In genomic region chr1:96556258-96556657, GRCm38 (mm10) we compare ENCODE assay signal across 33 mouse cellular contexts.
"Had no signal": no experiment of that assay in that cellular context is flagged by ENCODE, and none has a peak within 500 bp of the region (broad histone marks: within the 10 kb centered on the region; RNA-seq: fewer than 3 reads in every experiment).

No protein-coding gene starts in this region.

- H3K9ac ChIP-seq: heart, embryonic 12.5 days; heart, embryonic 13.5 days; heart, embryonic 15.5 days; hindbrain, embryonic 12.5 days; hindbrain, embryonic 13.5 days; hindbrain, embryonic 15.5 days; kidney, embryonic 15.5 days had no signal

- H3K4me3 ChIP-seq: heart, adult 2 months; heart, embryonic 10.5 days; heart, embryonic 12.5 days; heart, embryonic 13.5 days; heart, embryonic 15.5 days; hindbrain, embryonic 10.5 days; hindbrain, embryonic 12.5 days; hindbrain, embryonic 13.5 days; hindbrain, embryonic 15.5 days; kidney, embryonic 15.5 days; layer of hippocampus, adult 2 months; left cerebral cortex, adult 2 months had no signal

- H3K27me3 ChIP-seq: heart, embryonic 12.5 days; heart, embryonic 13.5 days; heart, embryonic 15.5 days; hindbrain, embryonic 12.5 days; hindbrain, embryonic 13.5 days; hindbrain, embryonic 15.5 days; kidney, embryonic 15.5 days had no signal

- DNase-seq: heart, adult 2 months; heart, postnatal 10 days; heart, postnatal 14 days; heart, postnatal 36 days; heart, postnatal 4 days; kidney, adult 11 months; kidney, adult 18-20 months; kidney, adult 2 months; kidney, adult 8-10 months; kidney, adult 9 months; kidney, postnatal 10 days; kidney, postnatal 14 days; kidney, postnatal 25 days; kidney, postnatal 36 days; kidney, postnatal 4 days; layer of hippocampus, adult 9-11 months; layer of hippocampus, postnatal 36 days had no signal

- H3K27ac ChIP-seq: heart, adult 2 months; heart, embryonic 10.5 days; heart, embryonic 13.5 days; heart, embryonic 15.5 days; hindbrain, embryonic 10.5 days; hindbrain, embryonic 12.5 days; hindbrain, embryonic 13.5 days; hindbrain, embryonic 15.5 days; hindbrain, postnatal 0 days; kidney, embryonic 15.5 days; kidney, postnatal 0 days; layer of hippocampus, adult 2 months; left cerebral cortex, adult 2 months had no signal

- H3K9me3 ChIP-seq: heart, embryonic 10.5 days; heart, embryonic 12.5 days; heart, embryonic 13.5 days; heart, embryonic 15.5 days; hindbrain, embryonic 10.5 days; hindbrain, embryonic 12.5 days; hindbrain, embryonic 13.5 days; hindbrain, embryonic 15.5 days; kidney, embryonic 15.5 days had no signal

- H3K4me1 ChIP-seq: heart, embryonic 10.5 days; heart, embryonic 12.5 days; heart, embryonic 13.5 days; heart, embryonic 15.5 days; hindbrain, embryonic 10.5 days; hindbrain, embryonic 12.5 days; hindbrain, embryonic 13.5 days; hindbrain, embryonic 15.5 days; kidney, embryonic 15.5 days had no signal

- ATAC-seq: hindbrain, embryonic 16.5 days; hindbrain, postnatal 0 days; inflammation-experienced regulatory T-cells, adult 6 months had no signal

- H3K36me3 ChIP-seq: heart, embryonic 10.5 days; heart, embryonic 12.5 days; heart, embryonic 13.5 days; heart, embryonic 15.5 days; hindbrain, embryonic 10.5 days; hindbrain, embryonic 12.5 days; hindbrain, embryonic 13.5 days; hindbrain, embryonic 15.5 days; kidney, embryonic 15.5 days had no signal

- H3K4me2 ChIP-seq: heart, embryonic 11.5 days; heart, embryonic 12.5 days; heart, embryonic 13.5 days; heart, embryonic 15.5 days; hindbrain, embryonic 12.5 days; hindbrain, embryonic 13.5 days; hindbrain, embryonic 15.5 days; kidney, embryonic 15.5 days had no signal
